Mouse (Mus musculus): Measurements from ENCODE around the gene Sprr2h. TPM values are rescaled to one million over a fixed set of nuclear protein-coding genes. Genes with fewer than 3 reads are reported as not detected.

Gene Sprr2h
- not detected in 4 replicates for total RNA-seq (2023)

DNA sequence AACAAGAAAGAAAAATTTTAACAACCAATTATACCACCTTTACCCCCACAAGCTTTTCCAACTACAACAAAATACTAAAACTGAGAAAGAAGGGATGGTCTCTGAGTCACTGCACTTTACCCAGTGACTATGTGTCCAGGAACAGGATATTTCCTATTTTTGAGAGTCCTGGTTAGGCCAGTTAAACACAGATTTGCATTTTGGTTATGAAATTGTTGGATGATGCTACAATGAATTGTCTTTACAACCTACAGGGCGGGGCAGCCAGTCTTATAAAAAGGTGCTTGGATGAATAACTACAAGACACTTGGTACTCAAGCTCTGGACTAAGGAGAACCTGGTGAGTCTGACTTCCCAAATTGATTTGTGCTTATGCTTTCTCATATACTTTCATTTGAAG lies at the start of gene Sprr2h:
Gene Sprr2h, plus strand, starts transcription at position 301 of the 400 bp plus-strand sequence.

DNA sequence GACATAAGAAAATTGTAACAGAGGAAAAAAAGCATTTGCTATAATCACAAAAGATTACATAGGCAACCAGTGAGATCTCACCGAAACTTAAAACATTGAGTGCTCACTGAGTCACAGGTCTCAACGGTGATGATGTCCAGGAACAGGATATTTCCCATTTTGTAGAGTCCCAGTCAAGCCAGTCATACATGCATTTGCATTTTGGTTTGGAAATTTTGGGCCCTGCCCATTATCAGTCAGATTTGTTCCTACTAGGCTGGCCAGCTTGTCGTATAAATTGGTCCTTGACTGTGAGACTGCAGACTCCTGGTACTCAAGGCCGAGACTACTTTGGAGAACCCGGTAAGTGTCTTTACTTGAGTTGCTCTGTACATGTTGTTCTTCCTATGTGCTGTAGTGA lies 46.6 kb upstream of the Sprr2h start, which contains the start of gene Sprr2d:
Gene Sprr2d, plus strand, starts transcription at position 301 of the 400 bp plus-strand sequence.

DNA sequence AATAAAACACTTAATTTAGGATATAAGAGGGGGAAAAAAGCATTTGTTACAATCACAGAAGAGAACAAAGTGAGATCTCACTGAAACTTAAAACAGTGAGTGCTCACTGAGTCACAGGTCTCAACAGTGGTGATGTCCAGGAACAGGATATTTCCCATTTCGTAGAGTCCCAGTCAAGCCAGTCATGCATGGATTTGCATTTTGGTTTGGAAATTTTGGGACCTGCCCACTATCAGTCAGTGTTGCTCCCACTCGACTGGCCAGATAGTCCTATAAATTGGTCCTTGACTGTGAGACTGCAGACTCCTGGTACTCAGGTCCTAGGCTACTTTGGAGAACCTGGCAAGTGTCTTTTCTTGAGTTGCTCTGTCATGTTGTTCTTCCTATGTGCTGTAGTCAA lies 33.6 kb upstream of the Sprr2h start, which contains the start of gene Sprr2e:
Gene Sprr2e, plus strand, starts transcription at position 301 of the 400 bp plus-strand sequence.

DNA sequence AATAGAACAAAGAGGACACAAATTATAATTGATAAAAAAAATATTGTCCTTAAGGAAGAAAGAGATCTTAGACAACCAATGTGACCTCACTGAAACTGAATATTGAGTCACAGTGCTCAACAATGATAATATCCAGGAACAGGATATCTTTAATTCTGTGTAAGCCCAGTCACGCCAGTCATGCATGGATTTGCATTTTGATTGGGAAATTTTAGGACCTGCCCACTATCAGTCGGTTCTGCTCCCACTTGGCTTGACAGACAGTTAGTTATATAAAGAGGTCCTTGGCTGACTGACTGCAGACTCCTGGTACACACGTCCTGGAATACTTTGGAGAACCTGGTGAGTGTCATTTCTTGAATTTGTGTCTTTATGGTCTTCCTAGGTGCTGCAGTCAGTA lies 20.6 kb upstream of the Sprr2h start, which contains the start of gene Sprr2f:
Gene Sprr2f, plus strand, starts transcription at position 301 of the 400 bp plus-strand sequence.

GRCm38 (mm10) chr3:92407691-92408090 lies 22.2 kb downstream of the Sprr2h start, which contains the start of gene Sprr2i:
TSS of gene Sprr2i (plus strand) at chr3:92407991.

DNA sequence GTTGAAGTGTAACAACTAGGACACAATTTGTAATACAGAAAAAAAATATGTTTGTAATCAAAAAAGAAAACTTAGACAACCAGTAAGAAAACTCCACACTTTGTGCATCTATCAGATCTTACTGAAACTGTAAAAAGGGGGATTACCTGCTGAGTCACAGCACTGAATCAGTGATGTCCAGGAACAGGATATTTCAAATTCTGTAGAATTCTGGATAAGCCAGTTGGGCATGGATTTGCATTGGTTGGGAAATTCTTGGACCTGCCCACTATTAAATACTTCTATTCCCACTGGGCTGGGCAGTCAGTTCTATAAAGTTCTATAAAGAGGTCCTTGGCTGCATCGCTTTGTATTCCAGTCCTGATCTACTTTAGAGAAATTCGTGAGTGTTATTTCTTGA lies 32.3 kb downstream of the Sprr2h start, which contains the start of gene Sprr2j-ps:
Gene Sprr2j-ps, plus strand, starts transcription at position 301 of the 400 bp plus-strand sequence.

DNA sequence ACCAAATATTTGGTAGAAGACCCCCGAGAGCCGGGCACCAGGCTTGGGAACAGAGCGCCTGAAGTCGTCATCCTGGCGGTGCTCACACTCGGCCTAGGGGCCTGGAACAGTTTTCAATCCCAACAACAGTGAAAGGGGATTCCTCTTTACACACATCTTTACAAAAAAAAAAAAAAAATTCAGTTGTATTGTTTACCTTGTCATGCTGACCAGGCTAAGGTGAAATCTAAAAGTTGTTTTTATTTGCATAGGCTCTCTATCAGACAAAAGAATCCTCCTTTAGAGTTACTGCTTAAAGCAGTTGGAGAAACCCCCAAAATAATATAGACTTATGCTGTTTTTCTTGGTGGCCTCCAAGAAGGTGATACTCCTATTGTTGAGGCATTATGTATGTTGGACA lies 43.8 kb downstream of the Sprr2h start, which contains the start of gene Gm9774:
Gene Gm9774, minus strand, starts transcription at position 101 of the 400 bp plus-strand sequence.

DNA sequence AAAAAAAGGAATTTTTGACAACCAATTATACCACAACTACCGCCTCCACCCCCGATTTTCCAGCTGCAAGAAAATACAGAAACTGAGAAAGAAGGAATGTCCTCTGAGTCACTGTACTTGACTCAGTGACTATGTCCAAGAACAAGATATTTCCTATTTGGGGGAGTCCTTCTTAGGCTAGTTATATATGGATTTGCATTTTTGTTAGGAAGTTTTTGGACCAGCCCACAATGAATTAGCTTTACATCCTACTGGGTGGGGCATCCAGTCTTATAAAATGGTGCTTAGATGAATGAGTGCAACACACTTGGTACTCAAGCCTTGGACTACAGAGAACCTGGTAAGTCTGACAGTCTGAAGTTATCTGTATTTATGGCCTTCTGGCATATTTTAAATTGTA lies 46.8 kb downstream of the Sprr2h start, which contains the start of gene Sprr2k:
Gene Sprr2k, plus strand, starts transcription at position 301 of the 400 bp plus-strand sequence.

Other genes with a start within 250 kb of the Sprr2h start
- gene Lelp1, start 242.9 kb upstream of the Sprr2h start, total RNA-seq (2023): not detected in 4 replicates
- not detected in 4 replicates for gene Sprr2a1, start 169.9 kb upstream of the Sprr2h start, total RNA-seq (2023)
- not detected in 4 replicates for gene Sprr2a2, start 169.8 kb upstream of the Sprr2h start, total RNA-seq (2023)
- not detected in 4 replicates for gene Sprr2a3, start 100.3 kb upstream of the Sprr2h start, total RNA-seq (2023)
- gene Sprr2b, start 69.1 kb upstream of the Sprr2h start, total RNA-seq (2023): not detected in 4 replicates
- not detected in 4 replicates for gene Sprr2d, start 46.5 kb upstream of the Sprr2h start, total RNA-seq (2023)
- gene Sprr2e, start 33.5 kb upstream of the Sprr2h start, total RNA-seq (2023): not detected in 4 replicates
- gene Sprr2f, start 20.5 kb upstream of the Sprr2h start, total RNA-seq (2023): not detected in 4 replicates
- gene Sprr2i, start 22.3 kb downstream of the Sprr2h start, total RNA-seq (2023): not detected in 4 replicates
- not detected in 4 replicates for gene Sprr2j-ps, start 32.4 kb downstream of the Sprr2h start, total RNA-seq (2023)
- 1.0 to 3.2 TPM in 2 of 4 replicates, not detected in the others for gene Gm9774, start 43.7 kb downstream of the Sprr2h start, total RNA-seq (2023)
- not detected in 4 replicates for gene Sprr2k, start 46.9 kb downstream of the Sprr2h start, total RNA-seq (2023)
- not detected in 4 replicates for gene Sprr1b, start 53.1 kb downstream of the Sprr2h start, total RNA-seq (2023)
- not detected in 4 replicates for gene Sprr3, start 73.0 kb downstream of the Sprr2h start, total RNA-seq (2023)
- gene Sprr1a, start 100.2 kb downstream of the Sprr2h start, total RNA-seq (2023): not detected in 4 replicates
- gene Sprr4, start 114.8 kb downstream of the Sprr2h start, total RNA-seq (2023): not detected in 4 replicates
- gene 2310046K23Rik, start 148.8 kb downstream of the Sprr2h start, total RNA-seq (2023): not detected in 4 replicates
- not detected in 4 replicates for gene Ivl, start 188.1 kb downstream of the Sprr2h start, total RNA-seq (2023)
- not detected in 4 replicates for gene Smcp, start 203.3 kb downstream of the Sprr2h start, total RNA-seq (2023)
- not detected in 4 replicates for gene 2210017I01Rik, start 221.8 kb downstream of the Sprr2h start, total RNA-seq (2023)
- gene Lce6a, start 236.0 kb downstream of the Sprr2h start, total RNA-seq (2023): not detected in 4 replicates

Measured in B cell, adult 62 days (primary cell).